Mouse (Mus musculus) spleen, postnatal 10 days (tissue): Measurements from ENCODE around the gene Gm29554.
"Not testable (repeated sequence)": the region's sequence is repeated elsewhere in the genome, so short reads cannot be mapped to it uniquely, and the experiment has no call there.

Source experiments
- DNase-seq, 2 experiments: peaks; one replicate each; pipeline ENCODE4 v3.0.0; 2021 to 2022; ENCODE audit warnings: low spot score in 2 of 2

Gm29554 gene

DNA sequence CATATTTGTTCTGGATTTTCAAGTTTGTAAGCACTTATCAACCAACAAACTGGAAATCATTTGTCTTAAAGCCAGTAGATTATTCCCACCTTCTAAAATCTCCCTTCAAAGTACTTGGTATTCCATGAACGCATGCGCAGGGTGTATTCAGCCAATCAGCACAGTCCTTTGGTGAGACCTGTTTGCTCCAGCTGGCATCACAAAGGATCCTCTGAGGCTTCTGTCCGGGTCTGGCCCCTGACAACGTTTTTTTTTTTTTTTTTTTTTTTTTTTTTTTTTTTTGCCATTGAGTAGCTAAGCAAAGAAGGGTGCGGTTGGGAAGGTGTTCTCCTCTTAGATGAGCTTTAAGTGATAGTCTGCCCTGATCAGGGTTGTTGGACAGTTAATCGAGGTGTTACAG, at the start of gene Gm29554:
Gene Gm29554, plus strand, starts transcription at position 301 of the 400 bp plus-strand sequence.
- DNase-seq, result not testable (repeated sequence)
